Mouse (Mus musculus) testis, postnatal 14 days (tissue): ENCODE measurements around the gene Wdr18.

ENCODE experiments used
- DNase-seq: peaks from one replicate; pipeline ENCODE4 v3.0.0; 2021; ENCODE audit warnings: low spot score

The Wdr18 gene

GRCm38 (mm10) chr10:79977324-79977723 lies 17.4 kb downstream of the Wdr18 start:
- DNase-seq = no peak

DNA sequence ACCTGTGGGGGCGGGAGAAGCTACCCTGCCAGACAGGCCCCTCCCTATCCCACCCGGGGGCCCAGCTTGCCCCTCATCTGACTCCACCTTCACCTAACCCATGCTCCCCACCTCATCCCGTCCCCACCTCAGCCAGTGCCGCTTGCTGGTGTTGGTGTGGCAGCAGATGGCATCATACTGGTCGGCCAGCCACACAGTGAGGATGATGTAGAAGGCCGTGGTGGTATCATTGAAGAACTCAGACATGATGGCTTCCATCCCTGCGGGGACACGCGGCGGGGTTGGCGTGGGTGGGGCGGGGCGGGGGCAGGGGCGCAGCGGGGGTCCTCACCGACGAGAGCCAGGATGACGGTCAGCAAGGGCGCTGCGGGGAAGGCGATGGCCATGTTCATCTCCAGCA lies 18.1 kb downstream of the Wdr18 start:
- DNase-seq = no peak

- no peak for DNase-seq
Measured at GRCm38 (mm10) chr10:79979401-79980155, 19.6 kb downstream of the Wdr18 start.

DNA sequence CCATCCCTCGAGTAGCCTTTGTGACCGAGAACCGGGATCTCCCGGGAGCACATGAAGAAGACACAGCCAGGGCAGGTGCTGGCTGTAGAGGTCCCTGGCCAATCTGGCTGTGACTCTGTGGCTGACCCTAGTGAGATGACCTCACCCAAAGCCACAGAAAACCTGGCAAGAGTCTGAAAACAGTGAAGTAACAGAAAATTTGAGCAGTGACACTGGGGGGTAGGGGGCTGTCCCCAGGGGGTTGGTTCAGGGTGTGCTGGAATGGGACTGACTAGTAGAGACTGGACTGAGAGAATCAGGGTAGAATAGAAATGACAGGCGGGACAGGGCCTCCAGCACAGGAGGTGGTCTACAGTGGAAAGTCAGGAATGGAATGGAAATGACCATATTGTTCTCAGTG lies 23.3 kb downstream of the Wdr18 start:
- no peak for DNase-seq

GRCm38 (mm10) chr10:79983670-79984069 lies 23.7 kb downstream of the Wdr18 start:
- peak; percentile 77 for DNase-seq

GRCm38 (mm10) chr10:79984195-79984816 lies 24.4 kb downstream of the Wdr18 start, which contains the start of gene Tmem259:
Gene Tmem259 (minus strand): TSS chr10:79984330.
- DNase-seq = peak; percentile 89

DNA sequence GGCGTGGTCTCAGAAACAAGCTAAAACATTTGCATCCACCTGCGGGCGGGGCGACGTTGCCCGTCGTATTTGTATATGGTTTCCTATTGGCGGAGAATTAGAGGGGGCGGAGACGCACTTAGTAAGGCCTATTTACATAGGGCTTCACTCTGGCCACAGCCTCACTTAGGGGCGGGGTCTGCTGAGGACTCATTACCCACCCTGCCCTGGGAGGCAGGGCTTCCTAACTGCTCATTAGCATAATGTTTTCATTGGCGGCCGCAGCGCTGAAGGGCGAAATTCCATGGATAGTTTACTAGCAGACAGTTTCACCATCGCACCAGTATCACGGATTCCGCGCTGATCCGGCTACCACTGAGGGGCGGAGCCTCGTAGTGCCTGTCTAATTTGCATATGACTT lies 24.9 kb downstream of the Wdr18 start:
- peak; percentile 98 for DNase-seq

- DNase-seq = no peak
Measured at GRCm38 (mm10) chr10:79985334-79986231, 25.6 kb downstream of the Wdr18 start.

GRCm38 (mm10) chr10:79986232-79986878 lies 26.4 kb downstream of the Wdr18 start:
- DNase-seq = no peak

DNA sequence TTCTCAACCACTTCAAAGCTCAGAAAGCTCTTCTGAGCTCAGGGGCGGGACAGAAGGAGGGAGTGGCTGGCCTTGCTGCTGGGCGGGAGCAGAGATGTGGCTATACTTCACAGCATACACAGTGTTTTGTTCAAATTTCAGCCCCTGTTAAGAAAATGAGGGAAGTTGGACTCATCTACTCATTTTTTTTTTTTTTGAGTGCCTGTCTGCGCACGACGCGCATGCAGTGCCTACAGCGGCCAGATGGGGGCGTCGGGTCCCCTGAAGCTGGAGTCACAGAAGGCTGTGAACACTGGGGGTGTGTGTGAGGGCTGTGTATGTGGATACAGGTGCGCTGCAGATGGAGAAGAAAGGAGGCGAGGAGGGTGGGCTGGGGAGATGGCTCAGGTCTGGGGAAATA lies 27.0 kb downstream of the Wdr18 start:
- DNase-seq = peak; percentile 83

DNA sequence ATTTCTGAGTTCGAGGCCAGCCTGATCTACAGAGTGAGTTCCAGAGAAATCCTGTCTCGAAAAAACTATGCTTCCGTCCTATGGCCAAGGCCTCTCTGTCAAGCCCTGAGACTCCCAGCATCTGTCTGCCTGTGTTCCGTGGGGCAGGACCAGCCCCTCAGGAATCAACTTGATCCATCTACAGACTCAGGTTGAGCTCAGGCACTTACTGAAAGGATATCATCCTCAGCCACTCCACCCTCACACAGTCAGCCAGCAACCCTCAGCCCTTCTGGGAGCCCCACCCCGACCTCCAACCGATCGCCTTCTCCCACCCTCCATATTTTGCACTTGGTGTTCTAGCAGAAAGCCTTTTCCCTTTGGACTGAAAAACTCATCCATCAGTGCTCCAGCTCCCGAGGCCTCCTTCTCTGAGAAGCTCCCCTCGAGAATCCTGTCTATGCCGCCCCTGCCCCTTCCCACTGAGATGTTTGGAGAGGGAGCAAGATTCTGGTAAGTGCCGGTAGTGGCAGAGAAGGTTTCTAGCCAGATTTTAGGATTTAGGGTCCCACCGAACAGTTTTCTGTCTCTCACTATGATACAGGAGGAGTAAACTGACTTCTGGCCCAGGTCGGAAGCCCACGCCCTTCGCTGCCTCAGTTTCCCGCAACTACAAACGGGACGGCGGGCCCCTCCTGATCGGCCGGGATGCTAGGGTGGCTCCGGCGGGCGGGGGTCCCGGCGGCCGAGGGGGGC lies 28.0 kb downstream of the Wdr18 start:
- no peak for DNase-seq

DNA sequence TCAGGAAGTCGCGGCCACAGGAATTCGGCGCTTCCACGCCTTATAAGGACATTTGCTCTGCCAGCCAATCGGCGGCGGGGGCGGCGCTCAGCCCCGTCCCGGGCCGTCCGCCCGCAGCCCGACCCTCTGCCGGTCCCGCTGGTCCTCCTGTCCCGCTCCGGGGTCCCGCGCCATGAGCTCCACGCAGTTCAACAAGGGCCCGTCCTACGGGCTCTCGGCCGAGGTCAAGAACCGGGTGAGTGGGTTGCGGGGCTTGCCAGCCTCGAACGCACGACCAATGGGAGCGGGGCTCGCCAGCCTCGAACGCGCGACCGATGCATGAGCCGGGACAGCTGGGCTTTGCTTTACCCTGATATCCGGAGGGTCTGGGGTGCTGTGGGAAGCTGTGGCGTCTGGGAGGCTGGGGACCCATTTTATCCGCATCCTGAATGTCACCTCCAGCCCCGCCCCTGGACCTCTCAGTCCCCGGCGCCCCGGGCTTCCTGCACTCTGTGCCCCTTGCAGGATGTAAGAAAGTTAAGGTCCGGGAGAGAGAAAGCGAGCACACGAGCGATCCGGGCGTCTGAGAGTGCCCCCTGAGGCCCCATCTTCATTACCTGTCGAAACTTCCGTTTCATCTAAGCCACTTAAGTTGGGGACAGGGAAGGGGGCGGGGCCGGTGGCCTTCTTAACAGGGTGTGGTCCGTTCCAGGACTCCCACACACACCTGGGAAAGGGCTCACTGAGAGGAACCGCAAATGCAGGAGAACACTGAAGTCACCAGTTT lies 28.7 kb downstream of the Wdr18 start, which contains the start of gene Cnn2:
Cnn2 (plus strand) TSS at position 79 of the 766 bp plus-strand sequence.
- DNase-seq = no peak

GRCm38 (mm10) chr10:79989272-79989786 lies 29.4 kb downstream of the Wdr18 start:
- DNase-seq = no peak

DNA sequence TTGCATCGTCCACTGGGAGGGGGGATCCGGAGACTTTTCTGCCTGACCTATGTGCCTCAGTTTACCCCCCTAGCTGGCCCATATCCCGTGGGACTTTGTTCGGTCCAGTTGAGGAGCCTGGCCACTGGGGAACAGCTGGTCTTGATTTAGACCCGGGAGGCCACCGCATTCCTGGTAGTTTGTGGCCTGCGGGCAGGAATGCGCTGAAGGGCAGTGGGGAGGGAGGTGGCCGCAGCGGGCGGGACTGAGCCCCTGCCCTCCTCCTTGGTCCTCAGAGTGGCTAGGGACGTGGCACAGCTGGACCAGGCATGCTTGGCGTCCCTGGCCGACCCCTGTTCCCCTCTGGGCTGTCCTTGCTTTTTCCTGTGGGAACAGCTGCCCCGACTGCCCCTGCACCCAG lies 29.9 kb downstream of the Wdr18 start:
- DNase-seq = no peak

DNA sequence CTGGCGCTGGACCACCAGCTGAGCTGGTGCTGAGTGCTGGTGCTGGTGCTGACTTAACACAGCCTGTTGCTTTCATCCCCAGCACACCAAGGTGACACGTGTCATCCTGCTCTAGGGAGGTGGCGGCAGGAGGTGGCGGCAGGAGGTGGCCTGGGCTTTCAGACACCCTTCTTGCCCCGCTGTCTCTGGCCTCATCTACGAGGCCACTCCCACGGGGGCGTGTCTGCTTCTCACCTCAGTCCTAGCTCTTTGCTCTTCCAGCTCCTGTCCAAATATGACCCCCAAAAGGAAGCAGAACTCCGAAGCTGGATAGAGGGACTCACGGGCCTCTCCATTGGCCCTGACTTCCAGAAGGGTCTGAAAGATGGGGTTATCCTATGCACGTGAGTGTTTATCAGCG lies 31.1 kb downstream of the Wdr18 start:
- DNase-seq = no peak

DNA sequence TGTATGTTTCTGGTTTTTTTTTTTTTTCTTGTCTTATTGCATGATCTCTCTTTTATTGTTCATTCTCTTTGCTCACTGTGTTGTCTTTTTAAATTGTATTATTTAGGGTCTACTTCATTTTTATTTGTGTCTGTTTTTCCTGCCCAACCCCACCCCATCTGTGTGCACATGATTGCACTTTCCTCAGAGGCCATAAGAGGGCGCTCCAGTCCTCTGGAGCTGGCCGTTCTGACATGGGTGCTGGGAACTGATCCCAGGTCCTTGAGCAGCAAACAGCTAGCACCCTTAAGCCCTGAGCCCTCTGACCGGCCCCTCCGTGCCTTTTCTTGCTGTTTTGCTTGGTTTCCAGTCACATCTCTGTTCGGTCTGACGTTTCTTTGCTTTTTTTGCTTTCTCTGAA lies 31.6 kb downstream of the Wdr18 start:
- DNase-seq = no peak

DNA sequence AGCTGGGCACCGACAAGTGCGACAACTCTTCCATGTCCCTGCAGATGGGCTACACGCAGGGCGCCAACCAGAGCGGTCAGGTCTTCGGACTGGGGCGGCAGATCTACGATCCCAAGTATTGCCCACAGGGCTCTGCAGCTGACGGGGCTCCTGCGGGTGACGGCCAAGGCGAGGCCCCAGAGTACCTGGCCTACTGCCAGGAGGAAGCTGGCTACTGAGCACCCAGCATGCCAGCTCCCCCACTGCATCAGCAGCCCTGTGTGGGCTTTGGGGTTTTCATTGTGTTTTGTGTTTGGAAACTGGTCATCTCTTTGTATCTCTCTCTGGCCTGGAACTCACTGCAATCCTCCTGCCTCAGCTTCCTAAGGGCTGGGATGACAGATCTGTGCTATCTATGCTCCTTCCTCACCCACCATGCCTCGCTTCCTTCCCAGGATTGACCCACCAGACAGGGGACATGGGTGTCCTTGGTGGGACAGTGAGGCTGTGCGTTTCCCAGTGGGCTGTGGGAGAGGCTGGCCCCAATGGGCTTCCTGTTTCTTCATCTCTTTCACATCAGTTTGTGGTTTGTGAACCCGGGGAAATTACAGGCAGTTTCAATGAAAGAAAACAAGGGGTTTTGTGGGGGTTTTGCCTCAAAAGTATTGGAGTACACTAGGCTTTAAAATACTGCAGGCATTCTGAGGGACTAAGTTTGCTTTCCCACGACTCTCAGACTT lies 34.6 kb downstream of the Wdr18 start:
- no peak for DNase-seq

- DNase-seq = no peak
Measured at GRCm38 (mm10) chr10:79995636-79996035, 35.7 kb downstream of the Wdr18 start.

- peak; percentile 95 for DNase-seq
Measured at GRCm38 (mm10) chr10:79996272-79997033, 36.5 kb downstream of the Wdr18 start, which contains the start of gene Abca7. Gene Abca7 (plus strand): TSS chr10:79996494.
